Mouse (Mus musculus): ENCODE data around the gene Nprl2.

DNA sequence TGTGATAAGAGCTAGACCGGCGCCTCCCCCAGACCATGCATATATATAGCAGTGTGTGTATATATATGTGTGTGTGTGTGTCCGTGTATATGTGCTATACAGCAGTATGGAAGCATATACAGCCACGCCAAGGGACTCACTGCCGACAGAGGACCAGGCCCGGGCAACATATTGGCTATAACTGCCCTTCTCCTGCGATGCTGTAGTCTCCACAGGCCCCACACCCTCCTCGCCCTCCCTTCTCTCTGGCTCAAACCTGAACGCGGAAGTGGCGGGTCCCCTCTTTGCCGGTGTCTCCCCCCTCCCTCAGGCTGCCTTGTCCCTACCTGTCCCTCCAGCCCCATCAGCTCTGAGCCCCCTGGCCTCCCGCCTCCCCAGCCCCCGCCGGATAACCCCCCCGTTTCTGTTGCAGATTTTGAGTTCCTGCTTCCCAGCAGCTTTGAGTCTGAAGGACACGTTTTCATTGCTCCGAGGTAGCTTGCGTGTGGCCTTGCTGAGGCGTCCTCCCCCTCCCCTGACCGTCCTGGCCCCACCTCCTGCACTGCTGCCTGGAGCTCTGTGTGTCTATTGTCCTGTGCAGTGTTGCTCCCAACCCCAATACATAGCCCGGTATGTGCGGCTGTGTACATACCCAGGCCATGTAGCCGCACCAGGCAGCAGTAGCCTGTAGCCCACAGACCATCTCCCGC, 20.2 kb upstream of the Nprl2 start:
- TF ChIP-seq CTCF (IDR thresholded peaks at IDR 0.05; ENCODE audit: low read depth) = no peak
- TF ChIP-seq EP300 (IDR thresholded peaks at IDR 0.05; ENCODE audit: low read depth) = no peak
